Mouse (Mus musculus): Measurements from ENCODE around the gene Ceacam19.

GRCm38 (mm10) chr7:19826756-19827155, 61.0 kb downstream of the Ceacam19 start:
- TF ChIP-seq POLR2A (IDR thresholded peaks at IDR 0.05; ENCODE audit: borderline replicate concordance, control insufficient read depth, low read depth, low read length) (no peak), CTCF (IDR thresholded peaks at IDR 0.05; ENCODE audit: control insufficient read depth, insufficient read depth, low read length) (no peak)
